Comparison of ENCODE assay signal across 12 mouse cellular contexts in the genomic region with DNA sequence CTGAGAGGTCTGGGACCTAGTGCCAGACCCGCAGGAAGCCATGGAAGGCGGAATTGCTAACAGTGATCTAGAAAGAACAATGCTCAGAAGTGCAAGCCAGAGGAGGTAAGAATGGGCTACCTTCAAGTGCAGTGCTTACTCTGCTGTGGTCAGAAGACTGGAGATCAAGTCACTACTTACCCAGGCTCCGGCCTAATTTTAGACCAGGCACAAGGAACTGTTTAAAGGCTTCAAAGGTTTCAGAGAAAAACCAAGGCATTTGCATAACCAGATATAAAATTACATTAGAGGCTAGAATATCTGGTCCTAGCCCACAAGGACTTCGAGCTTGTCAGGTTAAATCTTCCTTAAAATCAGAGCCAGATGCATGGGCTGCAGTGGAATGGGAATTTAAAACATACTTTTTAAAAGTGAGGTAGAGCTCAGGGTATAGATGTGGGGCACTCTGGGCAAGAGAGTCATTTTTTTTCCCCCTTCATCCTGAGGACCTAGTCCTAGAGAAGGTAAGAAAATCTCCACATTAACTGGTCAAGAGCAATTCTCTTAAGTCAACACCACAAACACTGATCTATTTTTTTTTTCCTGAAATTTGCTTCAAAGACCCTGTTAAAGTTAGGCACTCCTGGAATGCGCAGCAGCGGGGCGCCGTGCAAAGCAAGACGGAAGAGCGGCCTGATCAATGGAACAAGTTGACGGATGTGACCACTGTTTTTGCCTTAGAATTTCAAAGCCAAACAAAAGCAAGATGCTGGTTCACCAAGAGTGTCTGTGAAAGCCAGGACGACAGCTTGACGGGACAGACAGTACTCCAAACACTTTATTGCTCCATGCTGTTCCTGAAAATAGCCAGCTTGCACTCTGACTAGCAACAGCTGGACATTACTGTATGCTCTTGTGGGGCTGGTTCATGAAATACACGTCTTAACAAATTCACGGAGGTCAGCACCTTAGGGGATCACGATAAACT. TPM values are rescaled to one million over a fixed set of nuclear protein-coding genes. Genes with fewer than 3 reads are reported as not detected.
DNase-seq lines count a peak whose midpoint lies in the region; ATAC-seq and TF ChIP-seq lines count a peak whose summit lies in the region.
"Had no signal": no experiment of that assay in that cellular context is flagged by ENCODE, and none has a peak within 500 bp of the region (broad histone marks: within the 10 kb centered on the region; RNA-seq: fewer than 3 reads in every experiment).

No protein-coding gene starts in this region.

- no peak for ATAC-seq in heart, embryonic 13.5 days (ENCODE audit: extremely low read depth, insufficient number of reproducible peaks, low FRiP score, low TSS enrichment)
- ATAC-seq in limb, embryonic 14.5 days (ENCODE audit: low FRiP score, low read depth), result peak; percentile 35

- DNase-seq in CH12.LX (ENCODE audit: extremely low read depth), result peak; percentile 65
- DNase-seq in ZHBTc4 (ENCODE audit: low read depth, low spot score), result peak; percentile 83
- no peak for DNase-seq in limb, embryonic 14.5 days (ENCODE audit: low spot score)
- no peak for DNase-seq in layer of hippocampus, postnatal 10 days (ENCODE audit: low spot score in 2 of 2)
- no peak for DNase-seq in right cerebral cortex, postnatal 36 days (ENCODE audit: low spot score in 2 of 2)
- DNase-seq in urinary bladder, adult 2 months (ENCODE audit: low spot score), result no peak
- DNase-seq: cerebellum, adult 2 months; gastrocnemius, postnatal 36 days; right cerebral cortex, postnatal 14 days had no signal

- H3K4me3 ChIP-seq in CH12.LX (replicated peaks in 1 of 3; ENCODE audit: low read depth in 2 of 3, low read length in 2 of 3, poor library complexity in 1 of 3), result no peak overlapping the region
- no peak overlapping the region for H3K4me3 ChIP-seq in heart, embryonic 13.5 days
- H3K4me3 ChIP-seq in limb, embryonic 14.5 days (replicated peaks; ENCODE audit: low read length), result no peak overlapping the region
- H3K4me3 ChIP-seq: megakaryocyte, embryonic 14.5 days had no signal

- in situ Hi-C loops in CH12.LX (cut with MboI; ENCODE audit: low pct_ligation_motif_present, low pct_unique_long_range_greater_than_20kb, low sequenced_read_pairs), result no loop called here

- peaks cover 0 to 11% of the 10 kb centered on the region in 2 experiments for H3K36me3 ChIP-seq in CH12.LX (replicated peaks in 1 of 2; ENCODE audit: control insufficient read depth in 1 of 2, insufficient read depth in 1 of 2, low read length in 1 of 2)
- H3K36me3 ChIP-seq in heart, embryonic 13.5 days, result no peaks in the 10 kb centered on the region
- peaks cover 5% of the 10 kb centered on the region; the same call in 1 of the 2 replicates for H3K36me3 ChIP-seq in limb, embryonic 14.5 days (ENCODE audit: control insufficient read depth, insufficient read depth, low read length)

- no peaks in the 10 kb centered on the region for H3K79me2 ChIP-seq in CH12.LX (replicated peaks; ENCODE audit: control insufficient read depth, extremely low read depth, insufficient read depth, poor library complexity, severe bottlenecking)

- dilution Hi-C loops in CH12.LX (cut with MboI; ENCODE audit: extremely low pct_ligation_motif_present, extremely low pct_unique_long_range_greater_than_20kb, low sequenced_read_pairs), result no loop called here

- no peak for TF ChIP-seq CTCF in CH12.LX (conservative IDR thresholded peaks at IDR 0.05 in 1 of 2, IDR thresholded peaks at IDR 0.05 in 1 of 2; ENCODE audit: low read depth in 2 of 2, low read length in 2 of 2)

- H3K4me2 ChIP-seq in CH12.LX (ENCODE audit: insufficient read depth, low read depth, poor library complexity, severe bottlenecking), result peak overlapping the region; percentile 85
- peak overlapping the region; percentile 24 for H3K4me2 ChIP-seq in heart, embryonic 13.5 days
- no peak overlapping the region for H3K4me2 ChIP-seq in limb, embryonic 14.5 days (replicated peaks; ENCODE audit: low read depth, low read length, severe bottlenecking)

- WGBS in heart, embryonic 13.5 days, result 52% methylated on average over 16 of the region's 16 CpGs
- 28% methylated on average over 16 of the region's 16 CpGs for WGBS in limb, embryonic 14.5 days

- no peak overlapping the region for H3K9ac ChIP-seq in CH12.LX (ENCODE audit: insufficient read depth, low read depth)
- H3K9ac ChIP-seq in heart, embryonic 13.5 days, result no peak overlapping the region
- no peak overlapping the region for H3K9ac ChIP-seq in limb, embryonic 14.5 days (ENCODE audit: low read depth, low read length, severe bottlenecking)

- H3K27me3 ChIP-seq in CH12.LX (replicated peaks), result no peaks in the 10 kb centered on the region
- H3K27me3 ChIP-seq in heart, embryonic 13.5 days (replicated peaks), result no peaks in the 10 kb centered on the region
- no peaks in the 10 kb centered on the region for H3K27me3 ChIP-seq in limb, embryonic 14.5 days (ENCODE audit: control insufficient read depth, insufficient read depth, low read length)
- H3K27me3 ChIP-seq: megakaryocyte, embryonic 14.5 days had no signal

- TF ChIP-seq POLR2A in CH12.LX (IDR thresholded peaks at IDR 0.05; ENCODE audit: low read depth, low read length), result no peak
- TF ChIP-seq POLR2A in limb, embryonic 14.5 days (IDR thresholded peaks at IDR 0.05; ENCODE audit: borderline replicate concordance, extremely low read depth, insufficient read depth, insufficient read length), result no peak

- H3K4me1 ChIP-seq in CH12.LX (ENCODE audit: control insufficient read depth in 1 of 2, insufficient read depth in 2 of 2), result peaks cover 19 to 43% of the 10 kb centered on the region in 2 experiments
- peaks cover 24% of the 10 kb centered on the region for H3K4me1 ChIP-seq in heart, embryonic 13.5 days
- peaks cover 34% of the 10 kb centered on the region for H3K4me1 ChIP-seq in limb, embryonic 14.5 days (ENCODE audit: control insufficient read depth, insufficient read depth, low read length)

- H3K27ac ChIP-seq in CH12.LX (ENCODE audit: insufficient read depth, low read depth), result no peak overlapping the region
- H3K27ac ChIP-seq in heart, embryonic 13.5 days (replicated peaks), result no peak overlapping the region
- H3K27ac ChIP-seq in limb, embryonic 14.5 days (replicated peaks; ENCODE audit: low read depth, low read length), result peak overlapping the region; percentile 52

- 0 out of 2 replicates have a peak, but pooled peaks have one; percentile 11 for TF ChIP-seq EP300 in CH12.LX (IDR thresholded peaks at IDR 0.05; ENCODE audit: low read length)

- TF ChIP-seq RAD21 in CH12.LX (IDR thresholded peaks at IDR 0.05; ENCODE audit: low read depth, low read length), result no peak

- H3K9me3 ChIP-seq in CH12.LX (replicated peaks; ENCODE audit: low read length), result no peaks in the 10 kb centered on the region
- peaks cover under 1% of the 10 kb centered on the region; the same call in 1 of the 2 replicates for H3K9me3 ChIP-seq in heart, embryonic 13.5 days
- no peaks in the 10 kb centered on the region for H3K9me3 ChIP-seq in limb, embryonic 14.5 days (ENCODE audit: control insufficient read depth, low read length)
- H3K9me3 ChIP-seq: megakaryocyte, embryonic 14.5 days had no signal

TF ChIP-seq in CH12.LX, 34 proteins besides CTCF, POLR2A, EP300 and RAD21:
- TF ChIP-seq BHLHE40 (IDR thresholded peaks at IDR 0.05; ENCODE audit: low read depth, low read length) (peak; percentile 21; the same call in 1 of the 2 replicates), MEF2A (IDR thresholded peaks at IDR 0.05; ENCODE audit: borderline replicate concordance, low read depth, low read length) (peak; percentile 84), SMC3 (IDR thresholded peaks at IDR 0.05; ENCODE audit: low read depth, low read length) (no peak)

RNA-seq across cellular contexts. Expression of a gene that starts 40.1 kb away (rescaled TPM):
- not detected in 2 replicates for total RNA-seq in CH12.LX (2012; rRNA removed)
- 0.15 TPM in 1 of 2 replicates, not detected in the other for total RNA-seq in CH12.LX (2014; rRNA removed)
- 0.16 and 0.31 TPM in 2 replicates for polyA plus RNA-seq in CH12.LX (2012; ENCODE audit: insufficient read length, low read depth)
- polyA plus RNA-seq in heart, embryonic 13.5 days (2015; fragmentation: Nextera tagmentation; extraction: Ambion mirVana), result not detected in 2 replicates
- polyA plus RNA-seq in limb, embryonic 14.5 days (2012; rRNA removed), result not detected in 2 replicates
- not detected in 2 replicates for polyA plus RNA-seq in limb, embryonic 14.5 days (2014; fragmentation: Nextera tagmentation; extraction: Ambion mirVana)
- not detected for total RNA-seq in layer of hippocampus, postnatal 10 days (2021)
- polyA plus RNA-seq in urinary bladder, adult 2 months (2012; rRNA removed), result 0.26 and 0.34 TPM in 2 replicates
- total RNA-seq: gastrocnemius, postnatal 36 days; layer of hippocampus, adult 8-10 months had no signal
- polyA plus RNA-seq: cerebellum, adult 2 months had no signal

Comparison
In these comparisons a context has a peak if more than half of its experiments do, and no peak if none do; other contexts are left out.
1. DNase-seq: peak in CH12.LX (single experiment) and ZHBTc4 (single experiment); none in limb, embryonic 14.5 days (single experiment), layer of hippocampus, postnatal 10 days (0 of 2), right cerebral cortex, postnatal 36 days (0 of 2) and urinary bladder, adult 2 months (single experiment).